Mouse (Mus musculus) lung, postnatal 14 days (tissue): ENCODE data around the gene Cdc27.

Experiments
- DNase-seq: peaks from one replicate; pipeline ENCODE4 v3.0.0; 2021

The Cdc27 gene

DNA sequence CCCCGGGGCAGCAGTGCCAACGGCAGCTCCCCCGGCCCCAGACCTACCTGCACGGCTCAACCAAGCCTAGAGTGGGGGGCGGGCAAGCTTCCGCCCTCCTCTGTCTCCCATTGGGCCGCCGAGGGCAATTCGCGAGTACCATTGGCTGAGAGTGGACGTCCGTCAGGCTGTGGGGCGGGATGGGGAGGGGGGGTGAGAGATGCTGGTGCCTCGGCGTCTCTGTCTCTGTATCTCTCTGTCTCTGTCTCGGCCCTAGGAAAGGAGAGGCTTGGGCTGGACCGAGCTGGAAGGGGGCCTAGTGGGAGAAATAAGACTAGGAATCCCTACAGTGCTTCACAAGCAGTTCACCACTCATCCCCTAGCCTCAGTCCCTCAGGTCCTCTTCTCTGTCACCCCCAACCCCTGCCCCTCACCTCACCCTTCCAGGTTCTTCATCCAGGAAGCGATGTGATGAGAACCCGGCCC lies 81.0 kb downstream of the Cdc27 start:
- peak; percentile 91 for DNase-seq

DNA sequence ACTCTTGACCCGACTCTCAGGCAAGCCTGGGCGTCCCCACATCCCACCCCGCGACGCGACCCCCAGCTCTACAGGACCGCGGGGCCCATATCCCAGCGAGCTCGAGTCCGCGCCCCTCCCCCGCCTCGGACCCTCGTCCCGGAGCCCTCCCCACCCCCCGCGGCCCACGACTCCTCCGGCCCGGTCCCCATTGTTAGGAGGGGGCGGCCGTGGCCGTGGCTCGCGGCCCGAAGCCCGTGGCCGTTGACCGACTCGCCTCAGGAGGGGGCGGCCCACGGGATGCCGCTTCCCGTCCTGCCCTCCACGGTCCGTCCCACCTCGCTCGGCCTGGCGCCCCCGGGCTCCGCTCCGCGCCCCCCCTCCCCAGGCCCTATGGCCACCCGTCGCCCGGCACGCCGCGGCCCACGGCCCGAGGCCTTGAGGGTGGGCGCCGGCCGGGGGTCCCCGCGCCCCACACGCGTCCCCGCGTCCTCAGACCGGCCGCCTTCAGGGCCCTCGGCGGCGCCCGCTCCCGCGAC lies 81.6 kb downstream of the Cdc27 start, which contains the start of gene Kansl1:
TSS of gene Kansl1 (minus strand) at position 111 of the 518 bp plus-strand sequence.
- peak; percentile 25 for DNase-seq

DNA sequence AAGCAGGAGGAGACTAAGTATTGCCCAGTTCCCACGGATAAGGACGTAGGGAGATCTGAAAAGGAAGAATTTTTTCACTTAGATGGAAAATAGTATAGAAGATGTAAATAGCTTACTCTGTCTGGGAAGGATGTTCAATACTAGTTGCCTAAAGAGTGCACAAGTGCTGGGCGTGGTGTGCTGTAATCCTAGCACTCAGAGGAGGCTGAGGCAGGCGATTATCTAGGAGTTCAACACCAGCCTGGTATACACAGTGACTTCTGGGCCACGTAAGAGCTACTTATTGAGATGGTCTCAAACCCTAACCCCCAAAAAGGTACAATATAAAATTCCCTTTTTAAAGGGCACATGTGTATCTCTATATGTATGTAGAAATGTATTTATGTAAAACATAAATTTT lies 82.7 kb downstream of the Cdc27 start:
- DNase-seq = no peak

DNA sequence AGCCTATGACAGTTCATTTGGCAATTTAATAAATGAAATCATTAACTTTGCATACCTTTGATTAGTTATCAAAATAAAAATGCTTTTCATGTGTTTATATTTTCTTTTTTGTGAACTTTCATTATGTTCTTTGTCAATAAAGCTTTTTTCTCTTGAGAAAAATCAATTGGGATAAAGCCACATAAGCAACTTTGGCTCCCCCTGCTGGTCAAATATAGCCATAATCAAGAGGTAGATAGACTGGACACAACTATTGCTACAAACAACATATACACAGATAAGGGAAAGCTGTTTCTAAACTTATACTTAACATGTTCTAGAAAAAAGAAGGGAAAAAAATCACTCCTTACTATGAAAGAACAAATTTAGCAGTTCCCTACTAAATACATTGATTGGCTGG lies 88.9 kb downstream of the Cdc27 start:
- peak; percentile 81 for DNase-seq

DNA sequence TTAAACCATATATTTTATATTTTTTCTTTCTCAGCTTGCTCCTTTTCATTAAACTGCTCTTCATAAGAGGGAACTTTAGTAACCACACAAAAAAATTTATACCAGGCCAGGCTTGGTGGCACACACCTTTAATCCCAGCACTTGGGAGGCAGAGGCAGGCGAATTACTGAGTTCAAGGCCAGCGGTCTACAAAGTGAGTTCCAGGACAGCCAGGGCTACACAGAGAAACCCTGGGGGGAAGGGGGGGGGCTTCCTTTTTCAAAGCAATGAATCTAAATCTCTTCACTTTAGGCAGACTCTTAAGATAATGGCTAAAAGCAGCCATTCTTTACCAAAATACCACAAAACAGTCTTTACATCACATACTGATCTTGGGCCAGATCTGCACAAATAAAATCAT lies 90.7 kb downstream of the Cdc27 start:
- no peak for DNase-seq

DNA sequence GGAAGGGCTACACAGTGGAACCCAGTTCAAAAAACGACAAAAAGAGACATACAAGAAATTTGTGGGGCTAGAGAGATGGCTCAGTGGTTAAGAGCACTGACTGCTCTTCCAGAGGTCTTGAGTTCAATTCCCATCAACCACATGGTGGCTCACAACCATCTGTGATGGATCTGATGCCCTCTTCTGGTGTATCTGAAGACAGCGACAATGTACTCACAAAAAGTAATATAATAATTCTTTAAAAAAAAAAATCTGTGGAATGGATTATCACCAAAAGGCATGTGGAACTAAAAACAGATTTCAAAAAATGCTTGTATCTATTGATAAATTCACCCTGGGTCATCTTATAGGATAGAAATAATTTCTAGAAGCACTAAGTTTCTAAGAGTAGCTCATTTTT lies 91.9 kb downstream of the Cdc27 start:
- DNase-seq = no peak
